Mouse (Mus musculus): Measurements from ENCODE around the gene Vrk2. TPM values are rescaled to one million over a fixed set of nuclear protein-coding genes. Genes with fewer than 3 reads are reported as not detected.

Vrk2 gene
- total RNA-seq, 2 experiments from 2014 or later: 7.0 to 7.4 TPM

DNA sequence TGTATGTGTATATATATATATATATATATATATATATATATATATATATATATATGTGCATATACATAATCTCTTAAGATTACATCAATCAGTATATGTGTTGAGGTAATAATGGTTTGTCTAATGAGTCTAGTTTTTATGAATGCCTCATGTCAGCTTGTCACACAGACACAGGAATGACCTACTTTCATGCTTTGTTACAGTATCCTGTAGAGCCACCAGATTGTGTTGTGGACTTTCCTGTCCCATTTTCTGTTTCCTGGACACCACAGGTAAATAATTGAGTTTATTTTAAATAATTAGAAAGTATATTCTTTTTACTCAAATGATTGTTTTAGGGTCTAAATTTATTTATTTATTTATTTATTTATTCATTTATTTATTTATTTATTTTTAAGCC is 159.6 kb downstream of the Vrk2 start:
- no peak for DNase-seq (ENCODE audit: low spot score)

GRCm38 (mm10) chr11:26421472-26421871 is 172.3 kb downstream of the Vrk2 start:
- DNase-seq (ENCODE audit: low spot score): no peak

Other genes with a start within 250 kb of the Vrk2 start
- gene Fancl, start 207.9 kb downstream of the Vrk2 start, total RNA-seq (2021): 1 to 10 TPM; 3.0 to 4.9 TPM
- gene Gm6899, start 758 bp downstream of the Vrk2 start, total RNA-seq (2021): not detected